Mouse (Mus musculus): ENCODE measurements around the gene Cryl1.

DNA sequence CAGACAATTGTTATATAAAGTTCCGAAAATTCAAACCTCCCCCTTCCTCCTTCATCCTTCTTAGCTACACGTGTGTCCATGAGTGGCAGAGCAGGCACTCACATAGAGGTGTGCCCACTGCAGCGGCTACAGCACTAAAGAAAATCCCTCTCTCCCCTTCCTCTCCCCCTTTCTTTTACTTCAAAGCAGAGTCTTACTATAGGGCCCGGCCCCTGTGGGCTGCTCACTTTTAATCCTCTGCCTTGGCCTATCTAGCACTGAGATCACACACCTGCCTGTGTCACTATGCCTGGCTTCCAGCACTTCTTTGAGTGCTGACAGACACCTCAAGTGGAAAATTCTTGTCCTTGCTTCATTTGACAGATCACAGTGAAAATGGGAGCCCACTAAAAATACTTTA, 163.6 kb downstream of the Cryl1 start:
- no peak for TF ChIP-seq CTCF (IDR thresholded peaks at IDR 0.05)
- no peak for TF ChIP-seq EP300 (IDR thresholded peaks at IDR 0.05; ENCODE audit: insufficient read depth, low read depth, low read length)
